Comparison of ENCODE assay signal across 18 mouse cellular contexts in the genomic region with DNA sequence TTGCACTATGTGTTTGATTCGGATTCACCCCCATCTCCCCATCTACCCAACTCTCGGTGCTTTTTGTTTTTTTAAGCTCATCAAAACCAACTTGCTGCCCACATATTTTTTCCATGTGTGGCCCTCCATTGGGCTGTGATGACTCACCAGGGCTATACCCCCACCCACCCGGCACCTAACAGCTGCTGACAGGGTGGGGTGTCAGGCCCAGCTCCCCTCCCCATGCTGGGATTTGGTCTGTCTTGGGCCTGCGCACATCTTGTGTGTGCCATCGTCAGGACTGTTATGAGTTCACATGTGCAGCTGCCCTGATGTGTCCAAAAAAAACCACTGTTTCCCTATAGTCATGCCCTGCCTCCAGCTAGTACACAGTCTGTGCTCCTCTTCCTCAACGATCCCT. TPM values are rescaled to one million over a fixed set of nuclear protein-coding genes. Genes with fewer than 3 reads are reported as not detected.
DNase-seq lines count a peak whose midpoint lies in the region; ATAC-seq and TF ChIP-seq lines count a peak whose summit lies in the region.
"Had no signal": no experiment of that assay in that cellular context is flagged by ENCODE, and none has a peak within 500 bp of the region (broad histone marks: within the 10 kb centered on the region; RNA-seq: fewer than 3 reads in every experiment).

No protein-coding gene starts in this region.

- no peak overlapping the region for H3K4me2 ChIP-seq in midbrain, embryonic 15.5 days
- no peak overlapping the region for H3K4me2 ChIP-seq in midbrain, postnatal 0 days (ENCODE audit: low read depth, low read length, poor library complexity, severe bottlenecking)
- H3K4me2 ChIP-seq: embryonic facial prominence, embryonic 12.5 days; heart, embryonic 15.5 days; liver, embryonic 12.5 days; lung, embryonic 14.5 days; neural tube, embryonic 12.5 days had no signal

- H3K27me3 ChIP-seq in heart, embryonic 10.5 days (ENCODE audit: insufficient read depth, poor library complexity, severe bottlenecking): no peaks in the 10 kb centered on the region
- no peaks in the 10 kb centered on the region for H3K27me3 ChIP-seq in midbrain, embryonic 15.5 days (replicated peaks)
- H3K27me3 ChIP-seq in midbrain, postnatal 0 days (ENCODE audit: insufficient read depth, low read length): no peaks in the 10 kb centered on the region
- H3K27me3 ChIP-seq: embryonic facial prominence, embryonic 12.5 days; heart, embryonic 15.5 days; liver, embryonic 12.5 days; neural tube, embryonic 12.5 days had no signal

- no peak for TF ChIP-seq CTCF in midbrain, postnatal 0 days (IDR thresholded peaks at IDR 0.05)

- peaks cover 20% of the 10 kb centered on the region for H3K4me1 ChIP-seq in heart, embryonic 10.5 days
- H3K4me1 ChIP-seq in midbrain, embryonic 15.5 days: 0 out of 2 replicates have a peak, but pooled peaks cover 7% of the 10 kb centered on the region
- no peaks in the 10 kb centered on the region for H3K4me1 ChIP-seq in midbrain, postnatal 0 days (ENCODE audit: insufficient read depth, low read length)
- H3K4me1 ChIP-seq: embryonic facial prominence, embryonic 12.5 days; liver, embryonic 12.5 days; neural tube, embryonic 12.5 days had no signal

- no peaks in the 10 kb centered on the region for H3K9me3 ChIP-seq in heart, embryonic 10.5 days
- H3K9me3 ChIP-seq in midbrain, embryonic 15.5 days: no peaks in the 10 kb centered on the region
- no peaks in the 10 kb centered on the region for H3K9me3 ChIP-seq in midbrain, postnatal 0 days (ENCODE audit: low read length)
- H3K9me3 ChIP-seq: embryonic facial prominence, embryonic 12.5 days; heart, embryonic 15.5 days; liver, embryonic 12.5 days; neural tube, embryonic 12.5 days had no signal

- no peak overlapping the region for H3K27ac ChIP-seq in heart, embryonic 10.5 days
- H3K27ac ChIP-seq in midbrain, embryonic 15.5 days: no peak overlapping the region
- no peak overlapping the region for H3K27ac ChIP-seq in midbrain, postnatal 0 days (ENCODE audit: low read depth, low read length)
- H3K27ac ChIP-seq: embryonic facial prominence, embryonic 12.5 days; heart, embryonic 15.5 days; liver, embryonic 12.5 days; macrophage; neural tube, embryonic 12.5 days had no signal

- 69% methylated on average over 6 of the region's 6 CpGs for WGBS in heart, embryonic 10.5 days
- 84% methylated on average over 6 of the region's 6 CpGs for WGBS in midbrain, embryonic 15.5 days
- 78% methylated on average over 6 of the region's 6 CpGs for WGBS in midbrain, postnatal 0 days

- peaks cover 19% of the 10 kb centered on the region for H3K36me3 ChIP-seq in heart, embryonic 10.5 days
- peaks cover 5% of the 10 kb centered on the region; the same call in 1 of the 2 replicates for H3K36me3 ChIP-seq in midbrain, embryonic 15.5 days (replicated peaks)
- peaks cover 5% of the 10 kb centered on the region; the same call in 1 of the 2 replicates for H3K36me3 ChIP-seq in midbrain, postnatal 0 days (ENCODE audit: insufficient read depth, low read length)

- no peak overlapping the region for H3K4me3 ChIP-seq in heart, embryonic 10.5 days
- H3K4me3 ChIP-seq in midbrain, embryonic 15.5 days: no peak overlapping the region
- no peak overlapping the region for H3K4me3 ChIP-seq in midbrain, postnatal 0 days (ENCODE audit: low read depth, low read length)
- H3K4me3 ChIP-seq: embryonic facial prominence, embryonic 12.5 days; heart, embryonic 15.5 days; liver, embryonic 12.5 days; neural tube, embryonic 12.5 days had no signal

- ATAC-seq in midbrain, embryonic 15.5 days (replicated peaks): 0 out of 2 replicates have a peak, but pooled peaks have one; percentile 39
- ATAC-seq in midbrain, postnatal 0 days (ENCODE audit: low FRiP score): no peak
- ATAC-seq in megakaryocyte-erythroid progenitor cell, adult 5-6 weeks (replicated peaks; ENCODE audit: low FRiP score, low TSS enrichment, poor library complexity, severe bottlenecking): no peak
- ATAC-seq: liver, embryonic 12.5 days had no signal

- peak; percentile 85 for DNase-seq in heart, adult 11 months
- no peak for DNase-seq in heart, embryonic 10.5 days (ENCODE audit: low spot score)
- no peak for DNase-seq in midbrain, postnatal 0 days (ENCODE audit: low spot score)
- DNase-seq in NIH3T3 (ENCODE audit: low read depth): peak; percentile 21
- DNase-seq in urinary bladder, postnatal 4 days (ENCODE audit: low spot score in 2 of 2): no peak
- DNase-seq: adrenal gland, adult 8-10 months; B cell, adult 2 months; cerebellum, adult 11 months; gastrocnemius, postnatal 25 days; kidney, adult 9 months had no signal

- H3K9ac ChIP-seq in midbrain, embryonic 15.5 days: no peak overlapping the region
- H3K9ac ChIP-seq in midbrain, postnatal 0 days (replicated peaks; ENCODE audit: low read length, poor library complexity, severe bottlenecking): no peak overlapping the region
- H3K9ac ChIP-seq: embryonic facial prominence, embryonic 12.5 days; heart, embryonic 15.5 days; liver, embryonic 12.5 days; lung, embryonic 14.5 days; neural tube, embryonic 12.5 days had no signal

RNA-seq across cellular contexts. Expression of a gene that starts 33.4 kb away (rescaled TPM):
- 27.7 and 32.6 TPM in 2 replicates for polyA plus RNA-seq in heart, embryonic 10.5 days (2016; fragmentation: Nextera tagmentation; extraction: Ambion mirVana)
- polyA plus RNA-seq in midbrain, embryonic 15.5 days (2015; fragmentation: Nextera tagmentation; extraction: Ambion mirVana): 45.2 and 47.5 TPM in 2 replicates
- total RNA-seq in midbrain, postnatal 0 days (2014; rRNA removed): 52.8 and 66.2 TPM in 2 replicates
- 17.7 and 23.8 TPM in 2 replicates for polyA plus RNA-seq in midbrain, postnatal 0 days (2015; fragmentation: Nextera tagmentation; extraction: Ambion mirVana)
- total RNA-seq in megakaryocyte-erythroid progenitor cell, adult 5-6 weeks (2014; fragmentation: Nextera tagmentation): 96.9 and 132 TPM in 2 replicates
- total RNA-seq in megakaryocyte-erythroid progenitor cell, adult 5-6 weeks (2017): 45.9 and 90.8 TPM in 2 replicates

Comparison
In these comparisons a context has a peak if more than half of its experiments do, and no peak if none do; other contexts are left out.
1. DNase-seq: peak in heart, adult 11 months (single experiment) and NIH3T3 (single experiment); none in heart, embryonic 10.5 days (single experiment), midbrain, postnatal 0 days (single experiment) and urinary bladder, postnatal 4 days (0 of 2).